Mouse (Mus musculus): ENCODE measurements around the gene Hsd11b1. TPM values are rescaled to one million over a fixed set of nuclear protein-coding genes. Genes with fewer than 3 reads are reported as not detected.

Gene Hsd11b1
- total and polyA plus RNA-seq, 2 experiments from 2014 or later, result 1.8 to 2.0 TPM

GRCm38 (mm10) chr1:193225531-193225930 is 38.3 kb downstream of the Hsd11b1 start:
- Histone ChIP-seq H3K27ac (ENCODE audit: low read depth, low read length) (no peak overlapping the region), H3K9me3 (ENCODE audit: low read length) (no peaks in the 10 kb centered on the region), H3K4me3 (ENCODE audit: low read depth, low read length) (no peak overlapping the region), H3K4me2 (ENCODE audit: low read depth) (no peak overlapping the region), H3K36me3 (ENCODE audit: insufficient read depth) (no peaks in the 10 kb centered on the region), H3K4me1 (ENCODE audit: insufficient read depth) (no peaks in the 10 kb centered on the region), H3K27me3 (ENCODE audit: insufficient read depth, low read length) (no peaks in the 10 kb centered on the region), H3K9ac (no peak overlapping the region)
- 17% methylated on average over 3 of the region's 3 CpGs for WGBS
- no peak for ATAC-seq
- DNase-seq, result no peak
- TF ChIP-seq CTCF (IDR thresholded peaks at IDR 0.05; ENCODE audit: low read depth), result no peak

- 72% methylated on average over 5 of the region's 5 CpGs for WGBS
- H3K9me3 ChIP-seq (ENCODE audit: low read length), result no peaks in the 10 kb centered on the region
- no peak for ATAC-seq
- DNase-seq, result no peak
- H3K36me3 ChIP-seq (ENCODE audit: insufficient read depth), result no peaks in the 10 kb centered on the region
- TF ChIP-seq CTCF (IDR thresholded peaks at IDR 0.05; ENCODE audit: low read depth), result no peak
- H3K4me2 ChIP-seq (ENCODE audit: low read depth), result no peak overlapping the region
- no peaks in the 10 kb centered on the region for H3K4me1 ChIP-seq (ENCODE audit: insufficient read depth)
- H3K27me3 ChIP-seq (ENCODE audit: insufficient read depth, low read length), result no peaks in the 10 kb centered on the region
- no peak overlapping the region for H3K9ac ChIP-seq
- no peak overlapping the region for H3K27ac ChIP-seq (ENCODE audit: low read depth, low read length)
- H3K4me3 ChIP-seq (ENCODE audit: low read depth, low read length), result no peak overlapping the region
These were observed 43.5 kb downstream of the Hsd11b1 start for GRCm38 (mm10) chr1:193220408-193220807.

GRCm38 (mm10) chr1:193216000-193216399 is 47.9 kb downstream of the Hsd11b1 start:
- no peaks in the 10 kb centered on the region for H3K9me3 ChIP-seq (ENCODE audit: low read length)
- no peak for ATAC-seq
- H3K9ac ChIP-seq, result no peak overlapping the region
- no peak for TF ChIP-seq CTCF (IDR thresholded peaks at IDR 0.05; ENCODE audit: low read depth)
- H3K4me1 ChIP-seq (ENCODE audit: insufficient read depth), result no peaks in the 10 kb centered on the region
- no peak overlapping the region for H3K27ac ChIP-seq (ENCODE audit: low read depth, low read length)
- no peak for DNase-seq
- 76% methylated on average over 3 of the region's 3 CpGs for WGBS
- no peaks in the 10 kb centered on the region for H3K27me3 ChIP-seq (ENCODE audit: insufficient read depth, low read length)
- no peaks in the 10 kb centered on the region for H3K36me3 ChIP-seq (ENCODE audit: insufficient read depth)
- no peak overlapping the region for H3K4me2 ChIP-seq (ENCODE audit: low read depth)
- no peak overlapping the region for H3K4me3 ChIP-seq (ENCODE audit: low read depth, low read length)

GRCm38 (mm10) chr1:193214053-193214452 is 49.8 kb downstream of the Hsd11b1 start:
- 74% methylated on average over 5 of the region's 5 CpGs for WGBS
- Histone ChIP-seq H3K4me2 (ENCODE audit: low read depth) (no peak overlapping the region), H3K4me3 (ENCODE audit: low read depth, low read length) (no peak overlapping the region), H3K9me3 (ENCODE audit: low read length) (no peaks in the 10 kb centered on the region), H3K4me1 (ENCODE audit: insufficient read depth) (no peaks in the 10 kb centered on the region), H3K27me3 (ENCODE audit: insufficient read depth, low read length) (no peaks in the 10 kb centered on the region), H3K27ac (ENCODE audit: low read depth, low read length) (no peak overlapping the region), H3K36me3 (ENCODE audit: insufficient read depth) (no peaks in the 10 kb centered on the region), H3K9ac (no peak overlapping the region)
- DNase-seq (no peak), ATAC-seq (no peak)
- TF ChIP-seq CTCF (IDR thresholded peaks at IDR 0.05; ENCODE audit: low read depth), result no peak

- Histone ChIP-seq H3K36me3 (ENCODE audit: insufficient read depth) (no peaks in the 10 kb centered on the region), H3K27ac (ENCODE audit: low read depth, low read length) (no peak overlapping the region), H3K9ac (no peak overlapping the region), H3K4me3 (ENCODE audit: low read depth, low read length) (no peak overlapping the region), H3K27me3 (ENCODE audit: insufficient read depth, low read length) (no peaks in the 10 kb centered on the region), H3K4me1 (ENCODE audit: insufficient read depth) (no peaks in the 10 kb centered on the region), H3K9me3 (ENCODE audit: low read length) (no peaks in the 10 kb centered on the region), H3K4me2 (ENCODE audit: low read depth) (no peak overlapping the region)
- DNase-seq (no peak), ATAC-seq (no peak)
- WGBS, result 74% methylated on average over 5 of the region's 5 CpGs
- no peak for TF ChIP-seq CTCF (IDR thresholded peaks at IDR 0.05; ENCODE audit: low read depth)
These were observed 52.5 kb downstream of the Hsd11b1 start for GRCm38 (mm10) chr1:193211371-193211770.

GRCm38 (mm10) chr1:193208178-193208577 is 55.7 kb downstream of the Hsd11b1 start:
- TF ChIP-seq CTCF (IDR thresholded peaks at IDR 0.05; ENCODE audit: low read depth), result peak; percentile 72
- Histone ChIP-seq H3K9me3 (ENCODE audit: low read length) (no peaks in the 10 kb centered on the region), H3K4me1 (ENCODE audit: insufficient read depth) (no peaks in the 10 kb centered on the region), H3K9ac (no peak overlapping the region), H3K27ac (ENCODE audit: low read depth, low read length) (no peak overlapping the region), H3K36me3 (ENCODE audit: insufficient read depth) (no peaks in the 10 kb centered on the region), H3K4me2 (ENCODE audit: low read depth) (no peak overlapping the region), H3K27me3 (ENCODE audit: insufficient read depth, low read length) (no peaks in the 10 kb centered on the region), H3K4me3 (ENCODE audit: low read depth, low read length) (no peak overlapping the region)
- ATAC-seq (no peak), DNase-seq (peak; percentile 21)
- WGBS, result 33% methylated on average over 2 of the region's 2 CpGs

GRCm38 (mm10) chr1:193207503-193207902 is 56.4 kb downstream of the Hsd11b1 start, which contains the start of gene Lamb3:
TSS of gene Lamb3 (plus strand) at chr1:193207699.
- ATAC-seq, result no peak

More at GRCm38 (mm10) chr1:193207503-193207902, 56.4 kb downstream of the Hsd11b1 start, which contains the start of gene Lamb3:
- Histone ChIP-seq H3K4me2 (ENCODE audit: low read depth) (no peak within 1 kb of the TSS), H3K36me3 (ENCODE audit: insufficient read depth) (no peaks in the 10 kb centered on the region), H3K4me1 (ENCODE audit: insufficient read depth) (no peaks in the 10 kb centered on the region), H3K9ac (no peak within 1 kb of the TSS), H3K9me3 (ENCODE audit: low read length) (no peaks in the 10 kb centered on the region), H3K27ac (ENCODE audit: low read depth, low read length) (no peak within 1 kb of the TSS), H3K27me3 (ENCODE audit: insufficient read depth, low read length) (no peaks in the 10 kb centered on the region), H3K4me3 (ENCODE audit: low read depth, low read length) (no peak within 1 kb of the TSS)
- no peak for DNase-seq
- WGBS, result 91% methylated on average over 3 of the region's 3 CpGs
- no peak for TF ChIP-seq CTCF (IDR thresholded peaks at IDR 0.05; ENCODE audit: low read depth)

All from forebrain, postnatal 0 days (tissue).